Mouse (Mus musculus) hindbrain, embryonic 11.5 days (tissue): ENCODE data around the gene Med12. TPM values are rescaled to one million over a fixed set of nuclear protein-coding genes. Genes with fewer than 3 reads are reported as not detected.

Experiments used
- ATAC-seq: fragments of 200-750 bp; cut with Nextera tagmentation; 2 replicates; pipeline ENCODE4 v1.8.0; 2017; ENCODE audit warnings: mild to moderate bottlenecking, moderate TSS enrichment, moderate library complexity; ENCODE audit not compliant: low FRiP score
- DNase-seq: peaks from one replicate; pipeline ENCODE4 v3.0.0-alpha.2; 2015; ENCODE audit warnings: low spot score
- H3K27ac ChIP-seq: fragments of 300-500 bp; sonication (generic); 2 replicates; pipeline ENCODE4 v1.5.1; 2014; ENCODE audit warnings: mild to moderate bottlenecking, low read depth, low read length
- H3K27me3 ChIP-seq: fragments of 300-500 bp; sonication (generic); 2 replicates; pipeline ENCODE4 v1.6.1; 2014; ENCODE audit warnings: mild to moderate bottlenecking, low read length, moderate library complexity, mixed read lengths; ENCODE audit not compliant: control insufficient read depth, insufficient read depth
- H3K36me3 ChIP-seq: fragments of 300-500 bp; sonication (generic); 2 replicates; pipeline ENCODE4 v1.6.1; 2014; ENCODE audit warnings: mild to moderate bottlenecking, low read length, moderate library complexity, mixed read lengths; ENCODE audit not compliant: control insufficient read depth, insufficient read depth
- H3K4me1 ChIP-seq: fragments of 300-500 bp; sonication (generic); replicated peaks from 2 replicates; pipeline ENCODE4 v1.6.1; 2014; ENCODE audit warnings: low read length, mixed read lengths; ENCODE audit not compliant: control insufficient read depth, insufficient read depth
- H3K4me2 ChIP-seq: fragments of 300-500 bp; sonication (generic); replicated peaks from 2 replicates; pipeline ENCODE4 v1.6.1; 2014; ENCODE audit warnings: mild to moderate bottlenecking, low read depth, low read length
- H3K4me3 ChIP-seq: fragments of 300-500 bp; sonication (generic); 2 replicates; pipeline ENCODE4 v1.5.1; 2014; ENCODE audit warnings: low read depth, low read length
- H3K9ac ChIP-seq: fragments of 300-500 bp; sonication (generic); 2 replicates; pipeline ENCODE4 v1.6.1; 2014; ENCODE audit warnings: low read depth, low read length
- H3K9me3 ChIP-seq: fragments of 300-500 bp; sonication (generic); 2 replicates; pipeline ENCODE4 v1.6.1; 2016; ENCODE audit warnings: low read length; ENCODE audit not compliant: control insufficient read depth
- WGBS: fragments of 180-500 bp; shearing (Covaris S2); extraction: QIAGEN DNeasy Blood & Tissue Kit; methylation state at CpG from one replicate; pipeline ENCODE4 v1.1.7; 2014; 5-methylcytosine and 5-hydroxymethylcytosine counted together
- polyA plus RNA-seq: library from polyadenylated mRNA; unstranded; fragments of >200 nt; fragmentation: Nextera tagmentation; extraction: Ambion mirVana; gene quantifications from 2 replicates; pipeline ENCODE4 v1.2.1, GENCODE M21; 2014

The Med12 gene
- polyA plus RNA-seq, 1 experiment from 2014 or later: 44.3 TPM

DNA sequence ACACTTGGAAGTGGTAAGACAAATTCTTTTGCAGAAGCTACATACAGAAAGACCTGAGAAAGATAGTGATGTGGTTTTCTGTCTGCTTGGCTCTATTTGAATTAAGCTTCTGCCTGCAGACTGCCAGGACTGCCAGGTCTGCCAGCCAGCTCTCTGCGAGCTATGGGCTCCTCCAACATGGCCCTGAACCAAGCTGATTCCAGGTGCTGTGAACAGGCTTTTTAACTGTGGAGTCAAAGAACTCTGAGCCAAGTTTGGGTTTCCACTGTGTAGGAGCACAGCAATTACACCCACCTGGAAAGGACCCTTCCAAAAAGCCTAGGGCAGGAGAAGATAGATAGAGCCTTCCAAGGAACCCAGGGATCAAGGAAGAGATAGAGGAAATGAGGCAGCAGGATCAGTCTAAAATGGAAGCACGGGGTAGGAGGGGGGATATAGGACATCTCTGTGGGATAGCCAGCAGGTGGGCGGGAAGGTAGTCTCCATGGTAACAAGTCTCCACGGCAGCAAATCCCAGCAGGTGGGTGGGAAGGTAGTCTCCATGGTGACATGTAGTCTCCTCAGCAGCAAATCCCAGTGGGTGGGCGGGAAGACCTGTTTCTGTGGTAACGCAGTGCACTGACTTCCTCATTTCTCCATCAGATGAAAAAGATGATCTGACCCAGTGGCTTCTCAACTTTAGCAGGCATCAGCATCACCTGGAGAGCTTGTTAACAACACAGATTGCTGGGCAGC, 40.0 kb downstream of the Med12 start:
- Histone ChIP-seq H3K36me3 (no peaks in the 10 kb centered on the region), H3K4me1 (no peaks in the 10 kb centered on the region), H3K27me3 (no peaks in the 10 kb centered on the region), H3K4me3 (no peak overlapping the region), H3K9ac (no peak overlapping the region), H3K4me2 (no peak overlapping the region), H3K9me3 (no peaks in the 10 kb centered on the region), H3K27ac (no peak overlapping the region)
- ATAC-seq: no peak
- 28% methylated on average over 6 of the region's 6 CpGs for WGBS
- peak; percentile 36 for DNase-seq

DNA sequence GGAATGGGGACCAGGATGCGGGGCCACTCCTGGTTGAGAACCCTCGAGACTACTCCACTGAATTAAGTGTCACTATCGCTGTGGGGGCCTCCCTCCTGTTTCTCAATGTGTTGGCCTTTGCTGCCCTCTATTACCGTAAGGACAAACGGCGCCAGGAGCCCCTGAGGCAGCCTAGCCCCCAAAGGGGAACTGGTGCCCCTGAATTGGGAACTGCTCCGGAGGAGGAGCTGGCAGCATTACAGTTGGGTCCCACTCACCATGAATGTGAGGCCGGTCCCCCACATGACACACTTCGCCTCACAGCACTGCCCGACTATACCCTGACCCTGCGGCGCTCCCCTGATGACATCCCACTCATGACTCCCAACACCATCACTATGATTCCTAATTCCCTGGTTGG, 45.9 kb downstream of the Med12 start:
- Histone ChIP-seq H3K36me3 (no peaks in the 10 kb centered on the region), H3K4me1 (no peaks in the 10 kb centered on the region), H3K9me3 (no peaks in the 10 kb centered on the region), H3K4me3 (no peak overlapping the region), H3K27me3 (no peaks in the 10 kb centered on the region), H3K27ac (no peak overlapping the region), H3K9ac (no peak overlapping the region), H3K4me2 (no peak overlapping the region)
- ATAC-seq (no peak), DNase-seq (no peak)
- WGBS: 86% methylated on average over 12 of the region's 12 CpGs

DNA sequence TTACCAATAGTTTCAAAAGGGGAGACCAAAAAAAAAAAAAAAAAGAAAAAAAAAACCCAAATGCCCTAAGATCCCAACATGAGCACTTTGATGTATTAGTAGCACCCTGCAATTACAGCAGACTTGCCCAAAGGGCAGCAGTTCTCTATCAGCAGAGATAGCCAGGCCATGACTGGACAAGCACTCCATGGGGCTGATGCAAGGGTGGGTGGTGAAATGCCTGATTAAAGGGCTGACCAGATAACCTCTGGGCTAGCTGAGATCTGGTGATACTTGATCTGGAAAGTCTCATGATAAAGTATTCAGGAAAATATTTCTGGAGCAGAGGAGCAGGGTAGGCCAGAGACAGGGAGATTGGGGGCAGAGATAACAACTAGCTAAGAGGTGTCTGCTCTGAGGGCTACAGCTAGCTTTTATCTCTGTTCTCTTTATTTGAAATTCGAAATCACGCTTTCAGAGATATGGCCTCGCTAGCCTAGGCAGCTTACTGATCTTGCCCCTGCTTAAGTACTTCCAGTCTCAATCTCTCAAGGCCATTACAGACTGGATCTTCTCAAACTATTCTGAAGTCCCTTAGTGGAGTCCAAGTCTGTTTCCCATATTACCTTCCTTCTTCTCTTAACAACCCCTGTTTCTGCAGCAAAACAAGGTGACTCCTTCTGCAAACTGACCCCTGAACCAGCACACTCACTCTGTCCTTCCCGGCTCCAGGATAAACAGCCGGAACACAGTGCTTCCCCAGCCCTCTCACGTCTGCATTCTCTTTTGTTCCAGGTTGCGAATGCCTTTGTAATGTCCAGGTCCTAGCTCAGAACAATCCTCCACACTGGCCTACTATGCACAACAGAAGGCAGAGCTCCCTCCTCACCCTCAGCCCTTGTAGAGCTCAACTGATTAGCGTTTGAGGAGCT, 52.4 kb downstream of the Med12 start:
- Histone ChIP-seq H3K36me3 (no peaks in the 10 kb centered on the region), H3K27ac (no peak overlapping the region), H3K9ac (no peak overlapping the region), H3K4me2 (no peak overlapping the region), H3K4me3 (no peak overlapping the region), H3K27me3 (no peaks in the 10 kb centered on the region), H3K9me3 (no peaks in the 10 kb centered on the region), H3K4me1 (no peaks in the 10 kb centered on the region)
- ATAC-seq (no peak), DNase-seq (no peak)
- WGBS: 52% methylated on average over 8 of the region's 8 CpGs

DNA sequence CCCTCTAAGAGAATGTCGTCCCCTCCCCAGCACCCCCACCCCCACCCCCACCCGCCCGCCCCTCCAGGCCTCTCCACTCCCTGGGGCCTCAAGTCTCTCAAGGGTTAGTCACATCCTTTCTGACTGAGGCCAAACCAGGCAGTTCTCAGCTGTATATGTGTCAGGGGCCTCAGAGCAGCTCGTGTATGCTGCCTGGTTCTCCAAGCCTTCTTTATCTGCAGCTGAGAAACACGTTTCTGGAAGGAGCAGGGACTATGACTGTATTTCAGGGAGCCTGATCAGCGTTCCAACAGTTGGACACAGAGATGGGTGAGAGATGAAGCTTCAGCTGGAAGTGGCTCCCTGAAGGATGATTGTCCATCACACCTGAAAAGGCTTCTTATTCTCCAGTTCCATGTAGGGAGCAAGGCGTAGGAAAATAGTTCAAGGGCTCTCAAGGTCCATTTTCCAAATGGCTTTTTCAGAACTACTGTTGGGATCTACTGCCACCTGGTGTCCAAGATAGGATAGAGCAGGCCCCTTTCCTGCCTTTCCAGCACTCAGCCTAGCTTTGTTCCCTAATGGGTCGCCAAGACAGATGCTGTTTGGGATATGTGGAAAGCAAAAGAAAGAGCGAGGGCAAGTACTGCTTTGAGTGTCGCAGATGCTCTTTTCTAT, 55.7 kb downstream of the Med12 start:
- DNase-seq: peak; percentile 80
- WGBS: 30% methylated on average over 10 of the region's 10 CpGs
- no peaks in the 10 kb centered on the region for H3K27me3 ChIP-seq
- H3K36me3 ChIP-seq: no peaks in the 10 kb centered on the region
- no peak overlapping the region for H3K27ac ChIP-seq
- no peak overlapping the region for H3K4me3 ChIP-seq
- no peaks in the 10 kb centered on the region for H3K9me3 ChIP-seq
- no peaks in the 10 kb centered on the region for H3K4me1 ChIP-seq
- ATAC-seq: no peak
- no peak overlapping the region for H3K4me2 ChIP-seq
- H3K9ac ChIP-seq: no peak overlapping the region

DNA sequence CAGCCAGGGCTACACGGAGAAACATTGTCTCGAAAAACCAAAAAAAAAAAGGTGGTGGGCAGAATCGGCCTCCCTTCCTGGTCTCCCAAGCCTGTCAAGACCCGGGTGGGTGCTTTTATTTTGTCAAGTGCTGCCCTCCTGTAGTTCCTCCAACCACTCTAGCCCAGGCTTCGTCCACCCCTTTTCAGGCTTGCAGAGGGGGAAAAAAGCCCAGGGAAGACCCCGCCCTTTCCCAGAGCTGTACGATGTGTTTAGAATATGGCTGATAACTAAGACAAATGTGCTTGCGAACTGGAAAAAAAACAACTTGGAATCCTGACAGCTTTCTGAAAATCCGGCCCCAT, 58.2 kb downstream of the Med12 start:
- Histone ChIP-seq H3K4me2 (peak overlapping the region; percentile 22), H3K27ac (peak overlapping the region; percentile 85), H3K4me3 (peak overlapping the region; percentile 14; the same call in 1 of the 2 replicates), H3K9ac (0 out of 2 replicates have a peak overlapping the region, but pooled peaks have one; percentile 8), H3K4me1 (no peaks in the 10 kb centered on the region), H3K9me3 (no peaks in the 10 kb centered on the region), H3K36me3 (no peaks in the 10 kb centered on the region), H3K27me3 (no peaks in the 10 kb centered on the region)
- WGBS: 46% methylated on average over 9 of the region's 9 CpGs
- peak; percentile 34 for ATAC-seq
- DNase-seq: no peak

DNA sequence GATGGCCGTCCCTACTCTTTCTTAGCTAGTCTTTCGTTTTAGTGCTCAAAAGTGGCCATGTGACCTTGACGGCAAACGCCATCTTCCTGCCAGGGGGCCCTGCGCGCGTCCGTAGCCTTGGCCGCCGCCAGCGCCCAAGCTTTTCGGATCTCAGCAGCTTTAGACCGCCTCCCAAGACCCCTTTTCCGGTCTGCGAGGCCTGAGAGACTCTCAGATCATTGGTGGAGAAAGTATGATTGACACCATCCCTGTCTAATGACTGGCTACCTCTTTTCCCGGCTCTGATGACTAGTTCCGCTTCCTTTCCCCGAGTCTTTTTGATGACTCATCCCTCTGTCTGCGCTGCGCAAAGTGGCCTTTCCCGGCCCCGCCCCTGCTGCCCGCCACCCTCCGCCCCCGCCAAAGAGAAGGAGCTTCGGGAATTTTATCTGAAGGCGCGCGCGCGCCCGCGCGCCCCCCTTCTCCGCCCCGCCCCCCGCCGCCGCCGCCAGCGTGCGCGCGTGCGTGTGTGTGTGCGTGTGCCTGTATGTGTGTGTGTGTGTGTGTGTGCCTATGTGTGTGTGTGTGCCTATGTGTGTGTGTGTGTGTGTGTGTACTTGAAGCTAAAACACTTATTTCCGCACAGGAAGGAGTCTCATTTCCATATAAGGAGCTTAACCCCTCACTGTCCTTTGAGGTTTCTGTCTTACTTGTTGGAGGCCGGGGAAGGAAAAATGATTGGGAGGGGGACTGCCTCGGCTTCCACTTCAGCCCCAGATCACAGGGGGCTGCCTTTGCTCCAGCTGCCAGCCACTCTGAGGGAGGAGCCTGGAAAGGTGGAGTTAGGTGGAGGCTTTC, 58.8 kb downstream of the Med12 start:
- Histone ChIP-seq H3K27me3 (no peaks in the 10 kb centered on the region), H3K36me3 (no peaks in the 10 kb centered on the region), H3K4me2 (peak overlapping the region; percentile 36), H3K27ac (peak overlapping the region; percentile 85), H3K9me3 (no peaks in the 10 kb centered on the region), H3K9ac (peak overlapping the region; percentile 53), H3K4me3 (peak overlapping the region; percentile 27), H3K4me1 (no peaks in the 10 kb centered on the region)
- ATAC-seq (peak; percentile 95), DNase-seq (peak; percentile 81)
- 17% methylated on average over 31 of the region's 49 CpGs for WGBS

DNA sequence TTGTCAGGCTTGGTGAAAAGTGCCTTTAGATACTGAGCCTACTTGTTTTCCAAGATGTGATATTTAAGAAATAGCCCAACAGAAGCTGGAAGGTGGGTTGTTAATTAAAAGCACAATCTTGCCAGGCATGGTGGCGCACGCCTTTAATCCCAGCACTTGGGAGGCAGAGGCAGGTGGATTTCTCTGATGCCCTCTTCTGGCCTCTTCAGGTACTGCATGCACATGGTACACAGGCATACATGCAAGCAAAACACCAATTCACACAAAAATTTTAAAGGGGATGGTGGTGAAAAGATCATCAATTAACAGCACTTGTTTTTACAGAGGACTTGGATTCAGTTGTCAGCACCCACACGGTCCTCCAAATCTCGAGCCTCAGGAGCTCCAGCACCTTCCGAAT, 60.8 kb downstream of the Med12 start:
- DNase-seq (peak; percentile 35), ATAC-seq (no peak)
- Histone ChIP-seq H3K27ac (no peak overlapping the region), H3K9ac (no peak overlapping the region), H3K4me3 (no peak overlapping the region), H3K9me3 (no peaks in the 10 kb centered on the region), H3K4me1 (no peaks in the 10 kb centered on the region), H3K36me3 (no peaks in the 10 kb centered on the region), H3K4me2 (no peak overlapping the region), H3K27me3 (no peaks in the 10 kb centered on the region)
- WGBS: 95% methylated on average over 5 of the region's 5 CpGs

DNA sequence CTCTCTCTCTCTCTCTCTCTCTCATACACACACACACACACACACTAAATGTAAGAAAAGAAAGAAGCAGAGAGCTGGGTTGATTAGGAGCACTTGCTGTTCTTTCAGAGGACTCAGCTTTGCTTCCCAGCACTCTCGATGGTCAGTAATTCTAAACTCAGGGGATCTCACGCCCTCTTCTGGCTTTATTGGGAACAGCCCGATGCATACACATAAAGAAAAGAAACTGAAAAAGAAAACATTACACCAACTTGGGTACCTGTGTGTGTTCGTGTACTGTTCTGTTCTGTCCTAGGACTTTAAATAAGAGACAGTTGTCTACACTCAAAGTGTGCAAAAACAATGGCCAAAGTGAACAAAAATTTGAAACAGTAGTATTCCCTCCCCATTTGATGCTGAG, 64.8 kb downstream of the Med12 start:
- no peaks in the 10 kb centered on the region for H3K36me3 ChIP-seq
- whole genome bisulfite sequencing: 51% methylated on average over 4 of the region's 4 CpGs
- H3K9me3 ChIP-seq: no peaks in the 10 kb centered on the region
- no peaks in the 10 kb centered on the region for H3K4me1 ChIP-seq
- no peaks in the 10 kb centered on the region for H3K27me3 ChIP-seq
- no peak for DNase-seq
- H3K27ac ChIP-seq: no peak overlapping the region
- no peak overlapping the region for H3K4me3 ChIP-seq
- no peak overlapping the region for H3K4me2 ChIP-seq
- no peak for ATAC-seq
- H3K9ac ChIP-seq: no peak overlapping the region
